Mouse (Mus musculus): ENCODE measurements at regions not wholly inside any gene's neighbourhood (a gene's known extent, or its start where the extent isn't known, plus 50 kb on each side); places are given as distances from the start of the nearest gene placed in this dataset.

DNA sequence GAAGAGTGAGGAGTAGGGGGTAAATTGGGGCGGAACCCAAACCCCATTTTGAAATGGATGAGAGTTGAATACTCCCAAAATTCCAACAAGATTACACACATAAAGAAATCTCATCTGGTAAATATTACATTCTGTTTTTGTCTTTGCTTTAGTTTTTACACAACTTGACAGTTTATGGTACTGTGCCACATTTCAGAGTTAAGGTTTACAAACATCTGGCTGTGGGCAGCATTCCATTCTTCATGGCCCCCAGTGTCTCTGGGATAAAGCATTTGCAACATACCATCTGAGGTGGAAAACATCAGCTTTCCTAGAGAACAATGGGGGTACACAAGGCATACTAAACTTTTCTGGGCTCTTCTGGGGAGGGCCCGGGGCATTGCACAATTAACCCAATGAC lies 454.1 kb downstream of the Ebf1 start:
- TF ChIP-seq ZC3H11A (IDR thresholded peaks at IDR 0.05; ENCODE audit: borderline replicate concordance, low read depth, low read length) = no peak
- TF ChIP-seq CHD2 (IDR thresholded peaks at IDR 0.05; ENCODE audit: low read depth, low read length) = no peak
